Mouse (Mus musculus): Measurements from ENCODE around the gene Lman2. TPM values are rescaled to one million over a fixed set of nuclear protein-coding genes. Genes with fewer than 3 reads are reported as not detected.

The Lman2 gene
- polyA plus RNA-seq, 1 experiment from 2014 or later, result 36.5 TPM

Other genes with a start within 250 kb of the Lman2 start
- not detected in 2 replicates for gene Gm17617, start 229.2 kb downstream of the Lman2 start, polyA plus RNA-seq (2014; fragmentation: Nextera tagmentation; extraction: Ambion mirVana)
- 0.35 and 1.1 TPM in 2 replicates for gene Fgfr4, start 210.1 kb downstream of the Lman2 start, polyA plus RNA-seq (2014; fragmentation: Nextera tagmentation; extraction: Ambion mirVana)
- 61.9 and 76.8 TPM in 2 replicates for gene Nsd1, start 153.0 kb downstream of the Lman2 start, polyA plus RNA-seq (2014; fragmentation: Nextera tagmentation; extraction: Ambion mirVana)
- 316 and 329 TPM in 2 replicates for gene Prelid1, start 42.3 kb downstream of the Lman2 start, polyA plus RNA-seq (2014; fragmentation: Nextera tagmentation; extraction: Ambion mirVana)
- gene Rab24, start 40.8 kb downstream of the Lman2 start, polyA plus RNA-seq (2014; fragmentation: Nextera tagmentation; extraction: Ambion mirVana), result 99.0 and 101 TPM in 2 replicates
- gene Mxd3, start 33.0 kb downstream of the Lman2 start, polyA plus RNA-seq (2014; fragmentation: Nextera tagmentation; extraction: Ambion mirVana), result 5.7 and 5.9 TPM in 2 replicates
- gene Rgs14, start 6.9 kb upstream of the Lman2 start, polyA plus RNA-seq (2014; fragmentation: Nextera tagmentation; extraction: Ambion mirVana), result 0.11 and 0.32 TPM in 2 replicates
- gene Slc34a1, start 35.4 kb upstream of the Lman2 start, polyA plus RNA-seq (2014; fragmentation: Nextera tagmentation; extraction: Ambion mirVana), result 0.19 and 0.32 TPM in 2 replicates
- gene Pfn3, start 52.4 kb upstream of the Lman2 start, polyA plus RNA-seq (2014; fragmentation: Nextera tagmentation; extraction: Ambion mirVana), result 0.55 and 1.2 TPM in 2 replicates
- 0.18 TPM in 1 of 2 replicates, not detected in the other for gene F12, start 64.0 kb upstream of the Lman2 start, polyA plus RNA-seq (2014; fragmentation: Nextera tagmentation; extraction: Ambion mirVana)
- 39.0 and 42.1 TPM in 2 replicates for gene Grk6, start 82.3 kb upstream of the Lman2 start, polyA plus RNA-seq (2014; fragmentation: Nextera tagmentation; extraction: Ambion mirVana)
- gene Prr7, start 101.5 kb upstream of the Lman2 start, polyA plus RNA-seq (2014; fragmentation: Nextera tagmentation; extraction: Ambion mirVana), result 5.8 and 6.7 TPM in 2 replicates
- 376 and 450 TPM in 2 replicates for gene Dbn1, start 125.3 kb upstream of the Lman2 start, polyA plus RNA-seq (2014; fragmentation: Nextera tagmentation; extraction: Ambion mirVana)
- 142 and 163 TPM in 2 replicates for gene Pdlim7, start 150.9 kb upstream of the Lman2 start, polyA plus RNA-seq (2014; fragmentation: Nextera tagmentation; extraction: Ambion mirVana)
- gene Dok3, start 166.5 kb upstream of the Lman2 start, polyA plus RNA-seq (2014; fragmentation: Nextera tagmentation; extraction: Ambion mirVana), result 4.2 and 4.6 TPM in 2 replicates
- 51.3 and 54.1 TPM in 2 replicates for gene Ddx41, start 173.9 kb upstream of the Lman2 start, polyA plus RNA-seq (2014; fragmentation: Nextera tagmentation; extraction: Ambion mirVana)
- gene Fam193b, start 208.3 kb upstream of the Lman2 start, polyA plus RNA-seq (2014; fragmentation: Nextera tagmentation; extraction: Ambion mirVana), result 47.1 and 50.1 TPM in 2 replicates
- gene Tmed9, start 210.9 kb upstream of the Lman2 start, polyA plus RNA-seq (2014; fragmentation: Nextera tagmentation; extraction: Ambion mirVana), result 49.3 and 57.0 TPM in 2 replicates
- 32.7 and 40.4 TPM in 2 replicates for gene B4galt7, start 237.1 kb upstream of the Lman2 start, polyA plus RNA-seq (2014; fragmentation: Nextera tagmentation; extraction: Ambion mirVana)